Mouse (Mus musculus) spleen, postnatal 4 days (tissue): ENCODE data around the gene Bnc2.

Experiments
- DNase-seq, 2 experiments: peaks; one replicate each; pipeline ENCODE4 v3.0.0; 2022; ENCODE audit warnings: low spot score in 2 of 2

Gene Bnc2

GRCm38 (mm10) chr4:84507551-84507950, 167.5 kb downstream of the Bnc2 start:
- DNase-seq, result no peak

- DNase-seq, result no peak
Observed at GRCm38 (mm10) chr4:84502581-84503269, 172.3 kb downstream of the Bnc2 start.

- DNase-seq, result no peak
Observed at GRCm38 (mm10) chr4:84500796-84501349, 174.2 kb downstream of the Bnc2 start.

GRCm38 (mm10) chr4:84500259-84500658, 174.8 kb downstream of the Bnc2 start:
- DNase-seq, result no peak

- no peak for DNase-seq
Observed at GRCm38 (mm10) chr4:84498469-84498868, 176.6 kb downstream of the Bnc2 start.

- no peak for DNase-seq
Observed at GRCm38 (mm10) chr4:84488323-84488722, 186.8 kb downstream of the Bnc2 start.

- no peak for DNase-seq
Observed at GRCm38 (mm10) chr4:84482680-84483079, 192.4 kb downstream of the Bnc2 start.

GRCm38 (mm10) chr4:84472643-84473042, 202.4 kb downstream of the Bnc2 start:
- DNase-seq, result no peak

- no peak for DNase-seq
Observed at GRCm38 (mm10) chr4:84470106-84470885, 204.8 kb downstream of the Bnc2 start.

- DNase-seq, result no peak
Observed at GRCm38 (mm10) chr4:84469400-84469799, 205.7 kb downstream of the Bnc2 start.

GRCm38 (mm10) chr4:84467722-84468121, 207.4 kb downstream of the Bnc2 start:
- no peak for DNase-seq

GRCm38 (mm10) chr4:84458218-84458560, 216.9 kb downstream of the Bnc2 start:
- no peak for DNase-seq

- no peak for DNase-seq
Observed at GRCm38 (mm10) chr4:84457512-84458217, 217.4 kb downstream of the Bnc2 start.

- no peak for DNase-seq
Observed at GRCm38 (mm10) chr4:84456853-84457249, 218.2 kb downstream of the Bnc2 start.

- DNase-seq, result no peak
Observed at GRCm38 (mm10) chr4:84456198-84456852, 218.8 kb downstream of the Bnc2 start.

GRCm38 (mm10) chr4:84454493-84454892, 220.6 kb downstream of the Bnc2 start:
- no peak for DNase-seq

- no peak for DNase-seq
Observed at GRCm38 (mm10) chr4:84453586-84453985, 221.5 kb downstream of the Bnc2 start.

GRCm38 (mm10) chr4:84452642-84453041, 222.4 kb downstream of the Bnc2 start:
- DNase-seq, result no peak

- no peak for DNase-seq
Observed at GRCm38 (mm10) chr4:84449246-84450005, 225.6 kb downstream of the Bnc2 start.

GRCm38 (mm10) chr4:84433324-84433723, 241.8 kb downstream of the Bnc2 start:
- DNase-seq, result no peak
